Mouse (Mus musculus): ENCODE measurements at regions not wholly inside any gene's neighbourhood (a gene's known extent, or its start where the extent isn't known, plus 50 kb on each side); places are given as distances from the start of the nearest gene placed in this dataset.

DNA sequence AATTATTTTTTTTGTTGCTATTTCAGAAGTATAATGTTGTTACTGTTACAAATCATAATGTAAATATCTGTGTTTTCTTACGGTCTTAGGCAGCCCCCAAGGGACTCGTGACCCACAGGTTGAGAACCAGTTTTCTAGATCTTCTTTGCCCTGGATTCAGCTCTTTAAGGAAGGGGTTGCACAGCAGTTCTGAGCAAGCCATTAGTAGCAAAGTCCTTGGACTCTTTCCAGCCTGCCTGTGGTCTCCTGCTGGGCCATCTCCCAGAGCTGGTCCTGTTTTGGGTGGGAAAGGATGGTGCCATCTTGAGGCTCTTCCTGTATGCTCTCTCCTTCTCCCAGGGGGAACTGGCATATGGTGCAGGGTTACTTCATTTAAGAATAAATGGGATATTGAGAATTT lies 380.9 kb upstream of the Slc30a5 start:
- Histone ChIP-seq H3K27me3 (no peaks in the 10 kb centered on the region), H3K4me3 (replicated peaks) (no peak overlapping the region), H3K4me2 (no peak overlapping the region), H3K9me3 (no peaks in the 10 kb centered on the region), H3K27ac (0 out of 2 replicates have a peak overlapping the region, but pooled peaks have one; percentile 42), H3K4me1 (peaks cover 36% of the 10 kb centered on the region), H3K9ac (no peak overlapping the region), H3K36me3 (replicated peaks) (no peaks in the 10 kb centered on the region)
- WGBS, result 76% methylated on average over 2 of the region's 2 CpGs
- no peak for ATAC-seq (ENCODE audit: low FRiP score)

DNA sequence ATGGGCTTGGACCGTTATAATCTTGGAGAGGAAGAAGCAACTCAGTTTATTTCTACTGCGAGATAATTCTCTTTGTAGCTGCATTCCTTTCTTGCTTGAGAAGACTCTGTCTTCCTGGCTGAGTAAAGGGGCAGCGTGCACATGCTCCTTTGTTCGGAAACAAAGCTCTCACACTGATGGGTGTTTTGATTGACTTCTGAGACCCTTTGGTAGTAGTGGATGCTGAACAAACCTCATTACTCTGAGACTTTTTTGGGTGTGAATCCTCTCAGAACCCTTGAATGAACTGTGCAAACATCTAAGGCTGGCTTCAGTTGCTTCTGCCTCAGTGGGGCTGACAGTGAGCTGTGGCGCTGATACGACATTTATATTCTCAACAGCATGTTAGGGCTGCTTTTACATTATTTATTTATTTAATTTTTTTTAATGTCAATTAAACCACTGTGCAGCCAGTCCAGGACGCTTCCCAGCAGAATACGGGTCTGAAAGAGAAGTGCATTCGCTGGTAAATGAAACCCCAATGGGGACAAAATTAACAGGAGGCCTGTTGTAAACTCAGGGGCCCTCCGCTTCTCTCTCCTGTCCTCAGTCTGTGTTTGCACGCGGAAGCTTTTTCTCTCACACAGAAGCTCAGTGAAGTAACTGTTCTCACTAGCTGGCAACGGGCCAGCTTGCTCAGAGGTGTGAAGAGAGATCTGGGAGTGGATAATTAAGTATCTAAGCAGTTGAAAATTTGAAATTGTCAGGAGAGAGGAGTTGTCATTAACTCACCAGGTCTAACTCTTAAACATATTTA lies 380.1 kb upstream of the Slc30a5 start:
- H3K9ac ChIP-seq, result no peak overlapping the region
- no peak overlapping the region for H3K4me3 ChIP-seq (replicated peaks)
- no peak overlapping the region for H3K4me2 ChIP-seq
- H3K9me3 ChIP-seq, result no peaks in the 10 kb centered on the region
- peak; percentile 77 for ATAC-seq (ENCODE audit: low FRiP score)
- H3K27me3 ChIP-seq, result no peaks in the 10 kb centered on the region
- WGBS, result 25% methylated on average over 13 of the region's 13 CpGs
- H3K27ac ChIP-seq, result peak overlapping the region; percentile 84
- peaks cover 36% of the 10 kb centered on the region for H3K4me1 ChIP-seq
- H3K36me3 ChIP-seq (replicated peaks), result no peaks in the 10 kb centered on the region

DNA sequence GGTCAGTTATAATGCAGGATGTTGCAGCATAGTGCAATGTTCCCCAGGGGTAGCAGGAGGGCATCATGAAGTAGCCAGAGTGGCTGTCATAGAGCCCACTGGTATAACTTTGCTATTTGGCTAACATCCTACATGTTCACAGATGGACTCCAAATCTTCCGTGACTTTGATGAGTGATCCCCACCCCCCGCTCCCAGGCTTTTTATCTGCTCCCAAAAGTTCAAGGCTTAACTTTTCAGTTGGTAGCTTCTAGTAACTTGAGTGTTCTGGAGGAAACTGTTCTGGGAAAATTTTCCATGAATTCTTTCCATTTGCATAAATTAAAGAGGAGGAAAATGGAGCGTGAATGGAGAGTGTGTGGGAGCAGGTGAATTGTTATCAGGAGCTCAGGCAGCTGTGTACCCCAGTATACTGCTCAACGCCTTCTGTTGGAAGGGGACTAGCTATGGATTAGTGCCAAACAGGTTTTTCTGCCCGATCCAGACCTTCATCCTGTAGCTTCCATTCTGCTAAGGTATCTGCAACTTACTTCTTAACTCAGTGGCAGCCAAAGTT lies 379.2 kb upstream of the Slc30a5 start:
- 73% methylated on average over 5 of the region's 5 CpGs for WGBS
- Histone ChIP-seq H3K9ac (no peak overlapping the region), H3K4me1 (peaks cover 36% of the 10 kb centered on the region), H3K27me3 (no peaks in the 10 kb centered on the region), H3K36me3 (replicated peaks) (no peaks in the 10 kb centered on the region), H3K27ac (peak overlapping the region; percentile 84), H3K4me2 (no peak overlapping the region), H3K9me3 (no peaks in the 10 kb centered on the region), H3K4me3 (replicated peaks) (no peak overlapping the region)
- ATAC-seq (ENCODE audit: low FRiP score), result no peak

DNA sequence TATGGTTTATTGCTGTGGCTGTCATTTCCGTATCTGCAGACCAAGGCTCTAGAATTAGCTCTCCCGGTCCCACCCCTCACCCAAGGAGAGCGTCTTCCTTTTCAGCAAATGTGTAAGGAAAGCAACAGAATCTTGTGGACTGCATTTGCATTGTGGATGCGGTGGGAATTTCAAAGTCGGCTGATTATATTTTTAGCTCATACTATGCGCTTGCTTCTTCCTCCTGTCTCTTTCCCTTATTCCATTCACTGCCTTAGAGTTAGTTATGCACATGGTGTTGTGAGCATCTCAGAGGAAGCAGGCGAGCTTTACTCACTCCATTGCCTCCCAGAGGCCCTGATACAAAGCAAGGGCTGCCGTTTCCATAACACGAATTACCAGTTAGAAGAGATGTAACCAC lies 375.6 kb upstream of the Slc30a5 start:
- Histone ChIP-seq H3K36me3 (replicated peaks) (no peaks in the 10 kb centered on the region), H3K4me3 (replicated peaks) (no peak overlapping the region), H3K9me3 (no peaks in the 10 kb centered on the region), H3K4me1 (peaks cover 19% of the 10 kb centered on the region), H3K27me3 (no peaks in the 10 kb centered on the region), H3K27ac (no peak overlapping the region), H3K9ac (no peak overlapping the region), H3K4me2 (no peak overlapping the region)
- ATAC-seq (ENCODE audit: low FRiP score), result no peak
- WGBS, result 91% methylated on average over 9 of the region's 9 CpGs

DNA sequence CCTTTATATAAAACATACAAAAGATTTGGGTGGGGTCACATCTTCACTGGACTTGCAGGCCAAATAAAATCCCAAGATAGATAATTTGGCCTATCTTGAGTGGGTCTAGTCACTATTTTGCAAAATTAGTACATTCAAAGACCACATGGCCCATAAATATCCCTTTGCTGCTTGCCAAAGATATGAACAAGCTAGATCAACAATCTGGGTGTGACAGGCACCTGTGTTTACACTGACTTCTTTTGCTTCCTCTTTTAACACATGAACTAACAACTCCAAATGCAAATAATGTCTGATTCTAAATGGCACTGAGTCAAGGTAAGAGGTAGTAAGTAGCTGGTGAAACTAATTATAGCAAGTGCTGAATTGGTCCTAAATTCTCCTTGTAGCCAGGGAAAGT lies 370.2 kb upstream of the Slc30a5 start:
- no peaks in the 10 kb centered on the region for H3K36me3 ChIP-seq (replicated peaks)
- no peak overlapping the region for H3K27ac ChIP-seq
- no peak overlapping the region for H3K4me3 ChIP-seq (replicated peaks)
- no peak for ATAC-seq (ENCODE audit: low FRiP score)
- no peak overlapping the region for H3K9ac ChIP-seq
- H3K27me3 ChIP-seq, result no peaks in the 10 kb centered on the region
- no peaks in the 10 kb centered on the region for H3K4me1 ChIP-seq
- H3K4me2 ChIP-seq, result no peak overlapping the region
- no peaks in the 10 kb centered on the region for H3K9me3 ChIP-seq

DNA sequence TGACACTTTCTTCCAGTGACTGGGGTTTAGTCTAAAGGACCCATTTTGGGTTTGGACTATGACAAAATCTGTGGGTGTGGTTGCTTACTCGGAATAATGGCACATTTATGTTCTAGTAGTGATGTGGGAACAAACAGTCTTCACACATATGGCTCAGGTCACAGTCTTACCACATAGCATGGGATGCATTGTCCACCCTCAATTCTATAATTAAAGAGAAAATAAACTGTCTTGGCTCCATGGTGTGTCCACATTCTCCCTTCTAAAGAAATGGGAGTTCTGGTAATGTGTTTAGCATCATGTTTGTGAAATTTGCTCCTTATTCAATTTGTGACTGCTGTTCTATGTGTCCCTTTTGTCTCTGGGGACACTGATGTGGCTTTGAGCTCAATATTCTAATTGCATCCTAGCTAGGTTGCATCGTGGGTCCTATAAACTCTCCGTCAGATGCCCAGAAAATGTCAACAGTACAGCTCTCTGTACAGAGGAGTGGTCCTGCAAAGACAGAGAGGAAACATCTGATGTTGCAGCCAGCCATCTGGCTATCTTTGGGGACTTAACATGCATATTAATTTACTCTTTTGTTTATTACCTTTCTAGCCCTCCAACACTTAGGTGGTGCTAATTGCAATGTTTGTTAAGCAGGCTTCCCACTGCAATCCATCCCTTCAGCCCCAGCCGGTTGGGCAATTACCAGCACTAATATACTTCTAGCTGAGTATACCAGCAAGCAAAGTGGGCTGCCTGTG lies 369.5 kb upstream of the Slc30a5 start:
- H3K4me2 ChIP-seq, result no peak overlapping the region
- no peaks in the 10 kb centered on the region for H3K27me3 ChIP-seq
- H3K4me1 ChIP-seq, result no peaks in the 10 kb centered on the region
- WGBS, result 40% methylated on average over 4 of the region's 4 CpGs
- H3K36me3 ChIP-seq (replicated peaks), result no peaks in the 10 kb centered on the region
- no peak overlapping the region for H3K4me3 ChIP-seq (replicated peaks)
- no peak overlapping the region for H3K9ac ChIP-seq
- peak overlapping the region; percentile 66 for H3K27ac ChIP-seq
- no peaks in the 10 kb centered on the region for H3K9me3 ChIP-seq
- ATAC-seq (ENCODE audit: low FRiP score), result peak; percentile 92; the same call in 1 of the 2 replicates

DNA sequence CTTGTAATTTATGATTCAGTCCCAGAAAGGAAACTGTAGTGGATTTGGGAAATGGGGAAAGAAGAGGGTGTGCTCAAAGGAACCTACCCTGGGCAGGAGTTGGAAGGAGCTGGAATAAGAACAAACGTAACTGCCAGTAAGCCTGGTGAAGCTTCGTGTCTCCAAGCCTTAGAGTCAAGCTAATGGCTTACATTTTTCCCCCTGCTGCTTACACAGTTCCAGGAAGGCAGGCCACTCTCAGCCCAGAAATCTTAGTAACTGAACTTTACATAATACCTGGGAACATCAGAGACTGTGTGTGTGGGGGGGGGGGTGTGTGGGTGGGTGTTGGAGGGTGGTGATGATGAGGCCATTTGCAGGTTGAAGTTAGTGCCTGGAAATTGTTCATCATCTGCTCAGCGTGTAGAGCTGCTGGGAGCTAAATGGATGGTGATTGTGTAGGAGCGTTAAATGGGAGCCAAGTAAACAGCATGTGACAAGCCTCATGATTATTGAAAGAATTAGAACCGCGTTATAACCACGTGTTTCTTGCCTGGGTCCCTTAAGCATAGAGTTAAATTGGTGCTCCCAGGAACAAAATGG lies 357.1 kb upstream of the Slc30a5 start:
- Histone ChIP-seq H3K4me3 (replicated peaks) (no peak overlapping the region), H3K36me3 (replicated peaks) (no peaks in the 10 kb centered on the region), H3K9me3 (no peaks in the 10 kb centered on the region), H3K27me3 (no peaks in the 10 kb centered on the region), H3K4me2 (no peak overlapping the region), H3K27ac (no peak overlapping the region), H3K9ac (no peak overlapping the region), H3K4me1 (no peaks in the 10 kb centered on the region)
- 88% methylated on average over 7 of the region's 7 CpGs for WGBS
- no peak for ATAC-seq (ENCODE audit: low FRiP score)

DNA sequence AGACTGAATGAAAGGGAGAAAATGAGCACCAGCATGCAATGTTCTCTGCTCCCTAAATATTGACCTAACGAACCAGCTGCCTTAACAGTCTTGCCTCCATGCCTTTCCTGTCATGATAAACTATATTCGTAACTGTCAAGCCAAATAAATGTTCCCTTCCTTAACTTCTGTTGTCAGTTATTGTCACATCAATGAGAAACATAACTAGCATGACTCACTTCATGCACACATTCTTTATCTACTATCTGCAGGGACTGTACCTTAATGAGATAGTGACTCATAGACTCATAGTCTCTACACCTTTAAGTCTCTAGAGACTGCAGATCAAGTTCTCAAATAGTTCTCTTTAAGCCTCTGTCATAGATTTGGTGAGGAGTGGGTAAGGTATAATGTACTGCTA lies 349.2 kb upstream of the Slc30a5 start:
- 86% methylated on average over 2 of the region's 2 CpGs for WGBS
- Histone ChIP-seq H3K4me1 (no peaks in the 10 kb centered on the region), H3K27me3 (0 out of 2 replicates have a peak, but pooled peaks cover 6% of the 10 kb centered on the region), H3K27ac (no peak overlapping the region), H3K9me3 (no peaks in the 10 kb centered on the region), H3K9ac (no peak overlapping the region), H3K4me2 (no peak overlapping the region), H3K36me3 (replicated peaks) (no peaks in the 10 kb centered on the region), H3K4me3 (replicated peaks) (no peak overlapping the region)
- no peak for ATAC-seq (ENCODE audit: low FRiP score)

DNA sequence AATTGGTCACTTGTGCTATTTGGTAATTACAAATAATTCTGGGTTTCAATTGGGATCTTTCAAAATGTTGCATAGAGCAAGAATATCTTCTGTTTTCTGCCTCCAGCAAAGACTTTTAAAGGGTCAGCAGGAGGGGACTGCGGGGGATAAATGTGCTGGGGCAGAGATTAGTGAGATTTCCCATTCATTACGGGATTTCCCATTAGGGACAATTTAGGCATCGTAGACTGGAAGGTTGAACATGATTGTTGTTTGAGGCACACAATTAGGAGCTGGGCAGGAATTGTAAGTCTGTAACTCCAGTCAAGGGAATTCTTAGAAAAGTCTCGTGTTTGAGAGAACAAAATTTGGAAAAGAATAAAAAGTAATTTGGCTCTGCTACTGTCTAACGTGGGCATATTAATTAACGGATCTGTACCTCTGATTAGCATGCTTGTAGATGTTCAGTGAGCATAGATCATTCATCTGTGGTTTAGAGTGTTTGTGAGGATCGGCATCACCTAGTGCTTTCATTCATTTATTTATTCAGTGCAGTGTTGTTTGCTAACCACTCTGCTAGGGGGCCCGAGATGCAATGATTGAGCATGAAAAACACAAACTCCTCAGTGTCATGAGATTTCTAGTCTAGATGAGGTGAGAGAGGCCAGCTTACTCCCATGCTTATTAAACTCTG lies 341.9 kb upstream of the Slc30a5 start:
- Histone ChIP-seq H3K27me3 (peaks cover 36% of the 10 kb centered on the region), H3K27ac (no peak overlapping the region), H3K36me3 (replicated peaks) (no peaks in the 10 kb centered on the region), H3K4me3 (replicated peaks) (no peak overlapping the region), H3K4me2 (peak overlapping the region; percentile 17), H3K9me3 (no peaks in the 10 kb centered on the region), H3K4me1 (peaks cover 13% of the 10 kb centered on the region), H3K9ac (no peak overlapping the region)
- WGBS, result 21% methylated on average over 8 of the region's 8 CpGs
- peak; percentile 72 for ATAC-seq (ENCODE audit: low FRiP score)

DNA sequence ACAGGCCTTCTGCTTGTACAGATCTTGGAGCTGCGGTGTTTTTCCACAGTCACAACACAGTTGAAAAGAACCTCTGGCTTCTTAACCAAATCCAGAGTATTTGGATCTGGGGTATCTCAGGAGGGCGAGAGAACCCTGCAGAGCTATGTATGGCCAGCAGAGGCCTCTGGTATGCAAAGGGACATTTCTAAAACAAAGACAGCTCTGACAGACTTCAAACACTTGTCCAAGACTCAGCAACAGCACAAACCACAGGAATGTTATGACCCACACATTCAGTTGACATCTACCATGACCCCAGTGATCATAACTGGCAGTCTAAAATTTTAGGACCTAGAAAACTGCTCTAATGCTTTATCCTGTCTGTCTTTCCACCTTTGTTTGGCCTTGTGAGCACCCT lies 328.5 kb upstream of the Slc30a5 start:
- WGBS, result 55% methylated on average over 2 of the region's 2 CpGs
- Histone ChIP-seq H3K4me2 (no peak overlapping the region), H3K4me3 (replicated peaks) (no peak overlapping the region), H3K27me3 (no peaks in the 10 kb centered on the region), H3K9ac (no peak overlapping the region), H3K4me1 (no peaks in the 10 kb centered on the region), H3K36me3 (replicated peaks) (no peaks in the 10 kb centered on the region), H3K9me3 (no peaks in the 10 kb centered on the region), H3K27ac (no peak overlapping the region)
- no peak for ATAC-seq (ENCODE audit: low FRiP score)

DNA sequence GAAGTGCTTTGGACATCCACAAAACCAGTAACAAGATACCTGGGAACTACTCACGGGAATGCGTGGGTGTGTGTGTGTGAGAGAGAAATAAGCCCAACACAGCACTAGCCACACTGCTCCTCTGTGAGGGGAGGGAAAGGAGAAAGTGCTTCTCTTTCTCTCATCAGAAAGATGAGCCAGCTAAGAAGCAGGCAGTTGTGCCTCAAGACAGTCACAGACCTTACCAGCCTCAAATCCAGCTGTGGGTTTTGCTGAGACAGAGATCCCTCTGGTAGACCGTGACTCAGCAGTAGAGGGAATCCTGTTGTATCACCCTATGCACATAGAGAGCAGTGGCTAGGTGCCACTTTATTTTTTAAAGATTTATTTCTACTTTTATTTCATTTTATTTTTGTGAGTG lies 326.7 kb upstream of the Slc30a5 start:
- Histone ChIP-seq H3K9me3 (no peaks in the 10 kb centered on the region), H3K4me2 (no peak overlapping the region), H3K36me3 (replicated peaks) (no peaks in the 10 kb centered on the region), H3K27ac (no peak overlapping the region), H3K9ac (no peak overlapping the region), H3K4me3 (replicated peaks) (no peak overlapping the region), H3K4me1 (no peaks in the 10 kb centered on the region), H3K27me3 (no peaks in the 10 kb centered on the region)
- ATAC-seq (ENCODE audit: low FRiP score), result no peak
- 82% methylated on average over 3 of the region's 3 CpGs for WGBS

DNA sequence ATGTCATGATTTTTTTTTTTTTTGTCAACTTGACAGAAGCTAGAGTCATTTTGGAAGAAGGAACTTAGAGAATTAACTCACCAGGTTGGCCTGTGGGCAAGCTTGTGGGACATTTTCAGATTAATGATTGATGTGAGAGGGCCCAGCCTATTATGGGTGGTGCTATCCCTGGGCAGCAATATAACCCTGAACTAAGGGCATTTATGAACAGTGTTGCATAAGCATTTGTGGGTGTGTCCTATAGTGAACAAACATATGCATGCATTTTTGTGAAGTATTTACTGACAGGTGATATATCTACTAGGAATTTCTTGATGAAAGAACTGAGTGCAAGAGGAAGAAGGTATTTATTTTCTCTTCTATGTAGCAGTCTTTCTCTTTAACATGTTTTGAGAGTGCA lies 320.5 kb upstream of the Slc30a5 start:
- no peak overlapping the region for H3K9ac ChIP-seq
- no peak overlapping the region for H3K4me2 ChIP-seq
- no peaks in the 10 kb centered on the region for H3K4me1 ChIP-seq
- ATAC-seq (ENCODE audit: low FRiP score), result no peak
- H3K9me3 ChIP-seq, result no peaks in the 10 kb centered on the region
- no peaks in the 10 kb centered on the region for H3K36me3 ChIP-seq (replicated peaks)
- no peaks in the 10 kb centered on the region for H3K27me3 ChIP-seq
- H3K4me3 ChIP-seq (replicated peaks), result no peak overlapping the region
- no peak overlapping the region for H3K27ac ChIP-seq

All from forebrain, embryonic 12.5 days (tissue).